Mouse (Mus musculus): ENCODE results near the gene Olfr332.
"Not testable (repeated sequence)": the region's sequence is repeated elsewhere in the genome, so short reads cannot be mapped to it uniquely, and the experiment has no call there.

The Olfr332 gene

GRCm38 (mm10) chr11:58492455-58492854, at the start of gene Olfr332:
Gene Olfr332 (minus strand): TSS chr11:58492555.
- in situ Hi-C loops (cut with MboI; ENCODE audit: unreplicated experiment in 2 of 2): no loop called here

- in situ Hi-C loops (cut with MboI; ENCODE audit: unreplicated experiment in 2 of 2): not testable (repeated sequence)
Measured at GRCm38 (mm10) chr11:58534736-58535135, 42.4 kb upstream of the Olfr332 start, which contains the start of gene Olfr330. Gene Olfr330 (minus strand): TSS chr11:58534836.

- in situ Hi-C loops (cut with MboI; ENCODE audit: unreplicated experiment in 2 of 2): not testable (repeated sequence)
Measured at GRCm38 (mm10) chr11:58519756-58520155, 27.4 kb upstream of the Olfr332 start.

GRCm38 (mm10) chr11:58518916-58519315, 26.6 kb upstream of the Olfr332 start:
- in situ Hi-C loops (cut with MboI; ENCODE audit: unreplicated experiment in 2 of 2): not testable (repeated sequence)

GRCm38 (mm10) chr11:58509058-58509457, 16.7 kb upstream of the Olfr332 start:
- in situ Hi-C loops (cut with MboI; ENCODE audit: unreplicated experiment in 2 of 2): not testable (repeated sequence)

GRCm38 (mm10) chr11:58502472-58502871, 10.1 kb upstream of the Olfr332 start, which contains the start of gene Olfr331:
Gene Olfr331 (minus strand): TSS chr11:58502572.
- in situ Hi-C loops (cut with MboI; ENCODE audit: unreplicated experiment in 2 of 2): not testable (repeated sequence)

- in situ Hi-C loops (cut with MboI; ENCODE audit: unreplicated experiment in 2 of 2): no loop called here
Measured at GRCm38 (mm10) chr11:58499290-58499689, 6.9 kb upstream of the Olfr332 start.

GRCm38 (mm10) chr11:58498761-58499160, 6.4 kb upstream of the Olfr332 start:
- in situ Hi-C loops (cut with MboI; ENCODE audit: unreplicated experiment in 2 of 2): no loop called here

- in situ Hi-C loops (cut with MboI; ENCODE audit: unreplicated experiment in 2 of 2): no loop called here
Measured at GRCm38 (mm10) chr11:58462170-58462569, 30.2 kb downstream of the Olfr332 start, which contains the start of gene Olfr30. Gene Olfr30 (minus strand): TSS chr11:58462270.

- in situ Hi-C loops (cut with MboI; ENCODE audit: unreplicated experiment in 2 of 2): no loop called here
Measured at GRCm38 (mm10) chr11:58453592-58453991, 38.8 kb downstream of the Olfr332 start.

GRCm38 (mm10) chr11:58452759-58453158, 39.6 kb downstream of the Olfr332 start, which contains the start of gene Lypd9:
Gene Lypd9 (minus strand): TSS chr11:58452923.
- in situ Hi-C loops (cut with MboI; ENCODE audit: unreplicated experiment in 2 of 2): no loop called here
